Mouse (Mus musculus): Measurements from ENCODE around the gene Gm10260. TPM values are rescaled to one million over a fixed set of nuclear protein-coding genes. Genes with fewer than 3 reads are reported as not detected.

Gm10260 gene
- polyA plus RNA-seq, 1 experiment from 2014 or later: 5.0 TPM

GRCm38 (mm10) chr13:97768046-97768682 is 7.7 kb upstream of the Gm10260 start:
- no peaks in the 10 kb centered on the region for H3K9me3 ChIP-seq (replicated peaks)
- no peak overlapping the region for H3K4me3 ChIP-seq (replicated peaks)
- no peaks in the 10 kb centered on the region for H3K36me3 ChIP-seq (replicated peaks)
- no peak overlapping the region for H3K9ac ChIP-seq
- 77% methylated on average over 7 of the region's 7 CpGs for WGBS (ENCODE audit: insufficient replicate concordance)
- H3K4me2 ChIP-seq: no peak overlapping the region
- no peak overlapping the region for H3K27ac ChIP-seq (replicated peaks)
- ATAC-seq (ENCODE audit: insufficient read depth): no peak
- H3K27me3 ChIP-seq: no peaks in the 10 kb centered on the region
- peaks cover 37% of the 10 kb centered on the region for H3K4me1 ChIP-seq (replicated peaks)

GRCm38 (mm10) chr13:97766600-97766999 is 6.2 kb upstream of the Gm10260 start:
- H3K4me2 ChIP-seq: peak overlapping the region; percentile 13
- no peaks in the 10 kb centered on the region for H3K9me3 ChIP-seq (replicated peaks)
- WGBS (ENCODE audit: insufficient replicate concordance): 54% methylated on average over 3 of the region's 3 CpGs
- no peak overlapping the region for H3K4me3 ChIP-seq (replicated peaks)
- no peak overlapping the region for H3K9ac ChIP-seq
- peak; percentile 91 for ATAC-seq (ENCODE audit: insufficient read depth)
- H3K4me1 ChIP-seq (replicated peaks): peaks cover 44% of the 10 kb centered on the region
- H3K27ac ChIP-seq (replicated peaks): peak overlapping the region; percentile 78
- no peaks in the 10 kb centered on the region for H3K36me3 ChIP-seq (replicated peaks)
- H3K27me3 ChIP-seq: no peaks in the 10 kb centered on the region

GRCm38 (mm10) chr13:97765913-97766312 is 5.5 kb upstream of the Gm10260 start:
- peak overlapping the region; percentile 13 for H3K4me2 ChIP-seq
- H3K9ac ChIP-seq: no peak overlapping the region
- 22% methylated on average over 2 of the region's 2 CpGs for WGBS (ENCODE audit: insufficient replicate concordance)
- peak overlapping the region; percentile 78 for H3K27ac ChIP-seq (replicated peaks)
- no peak overlapping the region for H3K4me3 ChIP-seq (replicated peaks)
- H3K36me3 ChIP-seq (replicated peaks): no peaks in the 10 kb centered on the region
- peak; percentile 65 for ATAC-seq (ENCODE audit: insufficient read depth)
- peaks cover 46% of the 10 kb centered on the region for H3K4me1 ChIP-seq (replicated peaks)
- no peaks in the 10 kb centered on the region for H3K9me3 ChIP-seq (replicated peaks)
- no peaks in the 10 kb centered on the region for H3K27me3 ChIP-seq

- Histone ChIP-seq H3K4me3 (replicated peaks) (no peak overlapping the region), H3K4me1 (replicated peaks) (peaks cover 46% of the 10 kb centered on the region), H3K9me3 (replicated peaks) (no peaks in the 10 kb centered on the region), H3K4me2 (no peak overlapping the region), H3K27ac (replicated peaks) (peak overlapping the region; percentile 55), H3K27me3 (no peaks in the 10 kb centered on the region), H3K36me3 (replicated peaks) (no peaks in the 10 kb centered on the region), H3K9ac (no peak overlapping the region)
- WGBS (ENCODE audit: insufficient replicate concordance): 71% methylated on average over 7 of the region's 7 CpGs
- no peak for ATAC-seq (ENCODE audit: insufficient read depth)
Measured at GRCm38 (mm10) chr13:97764067-97764466, 3.6 kb upstream of the Gm10260 start.

GRCm38 (mm10) chr13:97763436-97763835 is 3.0 kb upstream of the Gm10260 start:
- no peaks in the 10 kb centered on the region for H3K9me3 ChIP-seq (replicated peaks)
- no peak for ATAC-seq (ENCODE audit: insufficient read depth)
- WGBS (ENCODE audit: insufficient replicate concordance): 83% methylated on average over 6 of the region's 6 CpGs
- H3K9ac ChIP-seq: no peak overlapping the region
- no peaks in the 10 kb centered on the region for H3K36me3 ChIP-seq (replicated peaks)
- no peaks in the 10 kb centered on the region for H3K27me3 ChIP-seq
- peaks cover 46% of the 10 kb centered on the region for H3K4me1 ChIP-seq (replicated peaks)
- H3K4me3 ChIP-seq (replicated peaks): no peak overlapping the region
- peak overlapping the region; percentile 55; the same call in 1 of the 2 replicates for H3K27ac ChIP-seq (replicated peaks)
- no peak overlapping the region for H3K4me2 ChIP-seq

- no peak overlapping the region for H3K27ac ChIP-seq (replicated peaks)
- H3K9me3 ChIP-seq (replicated peaks): no peaks in the 10 kb centered on the region
- 64% methylated on average over 8 of the region's 8 CpGs for WGBS (ENCODE audit: insufficient replicate concordance)
- no peaks in the 10 kb centered on the region for H3K27me3 ChIP-seq
- H3K4me1 ChIP-seq (replicated peaks): peaks cover 45% of the 10 kb centered on the region
- no peaks in the 10 kb centered on the region for H3K36me3 ChIP-seq (replicated peaks)
- H3K4me3 ChIP-seq (replicated peaks): no peak overlapping the region
- no peak overlapping the region for H3K4me2 ChIP-seq
- no peak overlapping the region for H3K9ac ChIP-seq
- ATAC-seq (ENCODE audit: insufficient read depth): no peak
Measured at GRCm38 (mm10) chr13:97762121-97762520, 1.7 kb upstream of the Gm10260 start.

- no peak overlapping the region for H3K9ac ChIP-seq
- no peaks in the 10 kb centered on the region for H3K27me3 ChIP-seq
- H3K36me3 ChIP-seq (replicated peaks): no peaks in the 10 kb centered on the region
- ATAC-seq (ENCODE audit: insufficient read depth): no peak
- no peak overlapping the region for H3K4me3 ChIP-seq (replicated peaks)
- 0 out of 2 replicates have a peak, but pooled peaks cover 13% of the 10 kb centered on the region for H3K4me1 ChIP-seq (replicated peaks)
- no peak overlapping the region for H3K27ac ChIP-seq (replicated peaks)
- H3K4me2 ChIP-seq: no peak overlapping the region
- WGBS (ENCODE audit: insufficient replicate concordance): 72% methylated on average over 4 of the region's 4 CpGs
- H3K9me3 ChIP-seq (replicated peaks): no peaks in the 10 kb centered on the region
Measured at GRCm38 (mm10) chr13:97757033-97757432, 3.4 kb downstream of the Gm10260 start.

- H3K4me3 ChIP-seq (replicated peaks): no peak overlapping the region
- no peaks in the 10 kb centered on the region for H3K27me3 ChIP-seq
- no peak overlapping the region for H3K27ac ChIP-seq (replicated peaks)
- no peak overlapping the region for H3K4me2 ChIP-seq
- 0 out of 2 replicates have a peak, but pooled peaks cover 6% of the 10 kb centered on the region for H3K4me1 ChIP-seq (replicated peaks)
- WGBS (ENCODE audit: insufficient replicate concordance): 78% methylated on average over 6 of the region's 6 CpGs
- H3K36me3 ChIP-seq (replicated peaks): no peaks in the 10 kb centered on the region
- no peak overlapping the region for H3K9ac ChIP-seq
- no peak for ATAC-seq (ENCODE audit: insufficient read depth)
- no peaks in the 10 kb centered on the region for H3K9me3 ChIP-seq (replicated peaks)
Measured at GRCm38 (mm10) chr13:97756091-97756490, 4.3 kb downstream of the Gm10260 start.

- Histone ChIP-seq H3K4me3 (replicated peaks) (no peak overlapping the region), H3K9me3 (replicated peaks) (no peaks in the 10 kb centered on the region)
Measured at GRCm38 (mm10) chr13:97750851-97751381, 9.5 kb downstream of the Gm10260 start.

GRCm38 (mm10) chr13:97747037-97747860 is 13.2 kb downstream of the Gm10260 start:
- Histone ChIP-seq H3K36me3 (replicated peaks) (no peaks in the 10 kb centered on the region), H3K9ac (no peak overlapping the region), H3K27ac (replicated peaks) (no peak overlapping the region), H3K4me3 (replicated peaks) (no peak overlapping the region), H3K4me1 (replicated peaks) (peaks cover 30% of the 10 kb centered on the region), H3K9me3 (replicated peaks) (no peaks in the 10 kb centered on the region), H3K4me2 (no peak overlapping the region), H3K27me3 (no peaks in the 10 kb centered on the region)
- WGBS (ENCODE audit: insufficient replicate concordance): 68% methylated on average over 20 of the region's 20 CpGs
- ATAC-seq (ENCODE audit: insufficient read depth): no peak

More at GRCm38 (mm10) chr13:97750851-97751381, 9.5 kb downstream of the Gm10260 start:
- no peaks in the 10 kb centered on the region for H3K36me3 ChIP-seq (replicated peaks)
- no peak overlapping the region for H3K27ac ChIP-seq (replicated peaks)
- WGBS (ENCODE audit: insufficient replicate concordance): 62% methylated on average over 4 of the region's 4 CpGs
- H3K4me1 ChIP-seq (replicated peaks): 0 out of 2 replicates have a peak, but pooled peaks cover 10% of the 10 kb centered on the region
- no peak for ATAC-seq (ENCODE audit: insufficient read depth)
- no peak overlapping the region for H3K9ac ChIP-seq
- no peak overlapping the region for H3K4me2 ChIP-seq
- H3K27me3 ChIP-seq: no peaks in the 10 kb centered on the region

- ATAC-seq (ENCODE audit: insufficient read depth): no peak
- no peaks in the 10 kb centered on the region for H3K27me3 ChIP-seq
- WGBS (ENCODE audit: insufficient replicate concordance): 85% methylated on average over 7 of the region's 7 CpGs
Measured at GRCm38 (mm10) chr13:97744669-97745068, 15.8 kb downstream of the Gm10260 start.

More at GRCm38 (mm10) chr13:97744669-97745068, 15.8 kb downstream of the Gm10260 start:
- Histone ChIP-seq H3K9me3 (replicated peaks) (no peaks in the 10 kb centered on the region), H3K4me3 (replicated peaks) (no peak overlapping the region), H3K4me1 (replicated peaks) (peaks cover 38% of the 10 kb centered on the region), H3K27ac (replicated peaks) (peak overlapping the region; percentile 81; the same call in 1 of the 2 replicates), H3K4me2 (no peak overlapping the region), H3K9ac (no peak overlapping the region), H3K36me3 (replicated peaks) (no peaks in the 10 kb centered on the region)
